Mouse (Mus musculus): ENCODE measurements around the gene Pus7. TPM values are rescaled to one million over a fixed set of nuclear protein-coding genes. Genes with fewer than 3 reads are reported as not detected.

Pus7 gene
- polyA plus RNA-seq (2012; ENCODE audit: insufficient read depth, insufficient read length, missing spikeins): 9.1 and 12.0 TPM in 2 replicates

- H3K4me1 ChIP-seq (ENCODE audit: control insufficient read depth, insufficient read depth, insufficient read length, low read length): no peaks in the 10 kb centered on the region
- peak within 1 kb of the TSS; percentile 72 for H3K4me3 ChIP-seq (ENCODE audit: insufficient read depth, low read depth, low read length)
- no peak within 1 kb of the TSS for H3K27ac ChIP-seq (replicated peaks; ENCODE audit: low read depth, low read length)
Measured at GRCm38 (mm10) chr5:23782931-23783877, at the start of gene Pus7. Gene Pus7 (minus strand): TSS chr5:23783711.

- H3K4me3 ChIP-seq (ENCODE audit: insufficient read depth, low read depth, low read length): no peak overlapping the region
- H3K27ac ChIP-seq (replicated peaks; ENCODE audit: low read depth, low read length): no peak overlapping the region
Measured at GRCm38 (mm10) chr5:23830897-23831752, 47.6 kb upstream of the Pus7 start.

DNA sequence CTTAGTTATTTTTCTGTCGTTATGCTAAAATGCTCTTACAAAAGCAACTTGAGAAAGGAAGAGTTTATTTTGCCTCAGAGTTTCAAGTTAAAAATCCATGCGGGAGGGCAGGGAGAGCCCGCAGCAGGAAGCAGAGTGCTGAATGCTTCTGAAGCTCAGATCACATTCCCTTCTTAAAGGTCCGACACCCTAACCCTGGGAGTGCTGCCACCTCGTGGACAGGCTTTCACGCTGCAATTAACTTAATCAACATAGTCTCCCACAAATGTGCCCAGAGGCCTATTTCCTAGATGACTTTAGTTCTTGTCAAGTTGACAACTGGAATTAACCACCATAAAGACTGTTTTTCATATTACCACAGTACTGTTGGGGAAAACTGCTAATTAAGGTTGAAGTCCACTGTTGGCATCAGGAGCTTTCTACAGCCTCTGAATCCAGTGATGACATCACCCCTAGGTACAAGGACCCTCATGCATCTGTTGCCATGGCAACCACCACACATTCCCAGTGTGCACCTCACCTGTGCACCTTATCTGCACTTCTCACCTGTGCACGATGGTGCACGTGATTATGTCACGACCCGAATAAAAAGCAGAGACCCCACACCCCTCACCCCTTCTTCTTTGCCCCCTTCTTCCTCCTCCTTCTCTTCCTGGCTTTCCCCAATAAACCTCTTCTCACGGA, 43.0 kb upstream of the Pus7 start:
- Histone ChIP-seq H3K27ac (replicated peaks; ENCODE audit: low read depth, low read length) (no peak overlapping the region), H3K4me1 (ENCODE audit: control insufficient read depth, insufficient read depth, insufficient read length, low read length) (no peaks in the 10 kb centered on the region), H3K4me3 (ENCODE audit: insufficient read depth, low read depth, low read length) (no peak overlapping the region)

More at GRCm38 (mm10) chr5:23830897-23831752, 47.6 kb upstream of the Pus7 start:
- no peaks in the 10 kb centered on the region for H3K4me1 ChIP-seq (ENCODE audit: control insufficient read depth, insufficient read depth, insufficient read length, low read length)

DNA sequence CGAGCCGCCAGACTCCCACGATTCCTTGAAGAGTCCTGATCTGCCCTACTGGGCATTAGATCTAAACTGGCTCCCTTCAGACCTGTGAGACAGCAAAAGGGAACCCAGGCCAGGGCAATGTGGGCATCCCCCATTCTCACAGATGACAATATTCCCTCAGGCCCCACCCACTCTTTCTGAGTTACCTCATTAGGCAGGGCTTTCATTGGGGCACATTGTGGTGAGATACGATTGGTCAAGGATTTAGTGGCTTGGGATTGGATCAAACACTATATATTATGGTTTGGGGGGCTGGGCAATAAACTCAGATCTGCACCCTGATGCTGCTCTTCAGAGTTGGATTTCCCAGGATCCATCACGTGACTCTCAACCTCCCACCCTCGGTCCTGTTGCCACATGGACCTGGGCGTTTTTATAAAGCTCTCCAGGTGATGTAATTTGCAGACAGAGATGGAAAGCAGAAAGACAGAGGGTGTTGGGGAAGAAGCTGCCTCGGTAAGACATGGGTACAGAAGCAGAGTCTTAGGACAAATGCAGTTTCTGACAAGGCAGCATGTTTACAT, 40.7 kb upstream of the Pus7 start:
- no peak overlapping the region for H3K4me3 ChIP-seq (ENCODE audit: insufficient read depth, low read depth, low read length)
- H3K27ac ChIP-seq (replicated peaks; ENCODE audit: low read depth, low read length): no peak overlapping the region
- no peaks in the 10 kb centered on the region for H3K4me1 ChIP-seq (ENCODE audit: control insufficient read depth, insufficient read depth, insufficient read length, low read length)

GRCm38 (mm10) chr5:23822306-23822705, 38.8 kb upstream of the Pus7 start:
- Histone ChIP-seq H3K4me3 (ENCODE audit: insufficient read depth, low read depth, low read length) (no peak overlapping the region), H3K27ac (replicated peaks; ENCODE audit: low read depth, low read length) (no peak overlapping the region), H3K4me1 (ENCODE audit: control insufficient read depth, insufficient read depth, insufficient read length, low read length) (no peaks in the 10 kb centered on the region)

GRCm38 (mm10) chr5:23816681-23817080, 33.2 kb upstream of the Pus7 start:
- Histone ChIP-seq H3K27ac (replicated peaks; ENCODE audit: low read depth, low read length) (no peak overlapping the region), H3K4me1 (ENCODE audit: control insufficient read depth, insufficient read depth, insufficient read length, low read length) (no peaks in the 10 kb centered on the region), H3K4me3 (ENCODE audit: insufficient read depth, low read depth, low read length) (no peak overlapping the region)

GRCm38 (mm10) chr5:23814841-23815240, 31.3 kb upstream of the Pus7 start:
- no peak overlapping the region for H3K4me3 ChIP-seq (ENCODE audit: insufficient read depth, low read depth, low read length)
- no peak overlapping the region for H3K27ac ChIP-seq (replicated peaks; ENCODE audit: low read depth, low read length)

DNA sequence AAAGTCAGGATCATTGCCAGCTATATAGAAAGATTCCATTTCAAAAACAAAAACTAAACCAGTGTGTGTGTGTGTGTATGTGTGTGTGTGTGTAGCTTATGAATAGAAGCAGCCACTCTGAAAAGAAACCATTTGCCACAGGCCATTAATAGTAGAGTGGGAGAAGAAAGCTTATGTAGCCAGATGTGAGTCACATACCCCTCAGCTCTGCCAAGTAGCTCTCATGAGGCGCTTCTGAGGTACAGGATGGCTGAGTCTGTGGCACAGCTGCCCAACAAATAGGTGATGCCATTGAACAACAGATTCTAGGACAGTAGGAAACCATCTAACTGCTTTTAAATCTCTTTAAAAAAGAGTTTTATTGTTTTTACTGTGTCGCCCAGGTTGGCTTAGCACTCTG, 9.2 kb upstream of the Pus7 start:
- H3K4me3 ChIP-seq (ENCODE audit: insufficient read depth, low read depth, low read length): no peak overlapping the region
- H3K4me1 ChIP-seq (ENCODE audit: control insufficient read depth, insufficient read depth, insufficient read length, low read length): no peaks in the 10 kb centered on the region

More at GRCm38 (mm10) chr5:23814841-23815240, 31.3 kb upstream of the Pus7 start:
- H3K4me1 ChIP-seq (ENCODE audit: control insufficient read depth, insufficient read depth, insufficient read length, low read length): no peaks in the 10 kb centered on the region

GRCm38 (mm10) chr5:23789078-23789612, 5.6 kb upstream of the Pus7 start:
- H3K4me1 ChIP-seq (ENCODE audit: control insufficient read depth, insufficient read depth, insufficient read length, low read length): no peaks in the 10 kb centered on the region
- H3K27ac ChIP-seq (replicated peaks; ENCODE audit: low read depth, low read length): no peak overlapping the region
- no peak overlapping the region; the same call in 1 of the 2 replicates for H3K4me3 ChIP-seq (ENCODE audit: insufficient read depth, low read depth, low read length)

More for the DNA sequence above, 9.2 kb upstream of the Pus7 start:
- no peak overlapping the region for H3K27ac ChIP-seq (replicated peaks; ENCODE audit: low read depth, low read length)

- H3K4me1 ChIP-seq (ENCODE audit: control insufficient read depth, insufficient read depth, insufficient read length, low read length): no peaks in the 10 kb centered on the region
- no peak overlapping the region for H3K27ac ChIP-seq (replicated peaks; ENCODE audit: low read depth, low read length)
- H3K4me3 ChIP-seq (ENCODE audit: insufficient read depth, low read depth, low read length): peak overlapping the region; percentile 93
Measured at GRCm38 (mm10) chr5:23788390-23788830, 4.9 kb upstream of the Pus7 start.

DNA sequence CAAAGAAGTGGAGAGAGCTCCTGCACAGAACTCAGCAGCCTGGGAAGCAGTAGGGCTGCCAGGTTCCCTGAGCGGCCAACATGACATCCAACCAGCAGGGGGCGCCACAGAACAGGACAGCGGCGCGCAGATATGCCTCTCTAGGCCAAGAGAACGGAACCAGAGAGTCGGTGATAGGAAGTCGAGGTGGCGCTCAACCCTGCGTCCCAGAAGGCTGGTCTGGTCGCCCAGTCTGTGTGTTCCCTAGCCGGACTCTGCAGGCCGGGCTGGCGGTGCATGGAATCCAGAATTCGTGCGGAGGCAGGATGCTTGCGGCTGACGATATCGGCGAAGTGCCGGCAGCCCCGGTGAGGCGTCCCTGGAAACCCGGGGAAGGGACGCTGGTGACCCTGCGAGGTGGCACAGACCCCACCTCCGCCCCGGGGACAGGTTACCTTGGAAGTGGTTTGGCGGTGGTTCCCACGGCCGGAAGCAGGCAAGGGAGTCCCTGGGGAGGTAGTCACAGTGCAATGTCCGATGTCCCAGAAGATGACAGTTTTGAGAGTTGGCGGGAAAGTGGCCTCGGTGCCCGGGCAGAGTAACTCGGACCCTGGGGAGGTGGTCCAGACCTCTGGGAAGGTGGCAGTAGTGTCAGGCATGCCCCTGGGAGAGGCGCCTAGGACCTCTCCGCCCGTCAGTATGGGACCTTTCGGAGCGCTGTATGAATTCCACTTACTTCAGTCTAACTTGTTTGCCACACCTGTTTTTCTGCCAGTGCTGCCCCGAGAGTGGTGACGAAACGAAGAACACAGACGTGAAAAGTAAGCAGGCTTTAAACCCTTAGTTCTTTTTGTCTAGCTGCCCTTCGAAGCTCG, 4.3 kb upstream of the Pus7 start, which contains the start of gene Rint1:
TSS of gene Rint1 (plus strand) at position 176 of the 854 bp plus-strand sequence.
- Histone ChIP-seq H3K27ac (replicated peaks; ENCODE audit: low read depth, low read length) (peak within 1 kb of the TSS; percentile 63), H3K4me3 (ENCODE audit: insufficient read depth, low read depth, low read length) (peak within 1 kb of the TSS; percentile 93), H3K4me1 (ENCODE audit: control insufficient read depth, insufficient read depth, insufficient read length, low read length) (no peaks in the 10 kb centered on the region)

- Histone ChIP-seq H3K4me3 (ENCODE audit: insufficient read depth, low read depth, low read length) (peak overlapping the region; percentile 72; the same call in 1 of the 2 replicates), H3K27ac (replicated peaks; ENCODE audit: low read depth, low read length) (no peak overlapping the region), H3K4me1 (ENCODE audit: control insufficient read depth, insufficient read depth, insufficient read length, low read length) (no peaks in the 10 kb centered on the region)
Measured at GRCm38 (mm10) chr5:23782051-23782810, 1.3 kb downstream of the Pus7 start.

- Histone ChIP-seq H3K27ac (replicated peaks; ENCODE audit: low read depth, low read length) (no peak overlapping the region), H3K4me3 (ENCODE audit: insufficient read depth, low read depth, low read length) (no peak overlapping the region), H3K4me1 (ENCODE audit: control insufficient read depth, insufficient read depth, insufficient read length, low read length) (no peaks in the 10 kb centered on the region)
Measured at GRCm38 (mm10) chr5:23781172-23781571, 2.3 kb downstream of the Pus7 start.

All from brown adipose tissue, adult 24 weeks (tissue).